Mouse (Mus musculus) neural tube, embryonic 15.5 days (tissue): ENCODE data around the gene Gpr162. TPM values are rescaled to one million over a fixed set of nuclear protein-coding genes. Genes with fewer than 3 reads are reported as not detected.
"Not testable (repeated sequence)": the region's sequence is repeated elsewhere in the genome, so short reads cannot be mapped to it uniquely, and the experiment has no call there.

Experiments
- ATAC-seq: fragments of 200-750 bp; cut with Nextera tagmentation; 2 replicates; pipeline ENCODE4 v1.8.0; 2017; ENCODE audit warnings: mild to moderate bottlenecking, moderate TSS enrichment, moderate library complexity; ENCODE audit not compliant: low FRiP score
- H3K27ac ChIP-seq: fragments of 300-500 bp; sonication (generic); replicated peaks from 2 replicates; pipeline ENCODE4 v1.5.1; 2015; ENCODE audit warnings: mild to moderate bottlenecking, inconsistent platforms
- H3K27me3 ChIP-seq: fragments of 300-500 bp; sonication (generic); replicated peaks from 2 replicates; pipeline ENCODE4 v1.6.1; 2015; ENCODE audit warnings: inconsistent platforms
- H3K36me3 ChIP-seq: fragments of 300-500 bp; sonication (generic); 2 replicates; pipeline ENCODE4 v1.6.1; 2015; ENCODE audit warnings: inconsistent platforms
- H3K4me1 ChIP-seq: fragments of 300-500 bp; sonication (generic); 2 replicates; pipeline ENCODE4 v1.6.1; 2015; ENCODE audit warnings: inconsistent platforms
- H3K4me2 ChIP-seq: fragments of 300-500 bp; sonication (generic); 2 replicates; pipeline ENCODE4 v1.6.1; 2015; ENCODE audit warnings: inconsistent platforms, mild to moderate bottlenecking, moderate library complexity
- H3K4me3 ChIP-seq: fragments of 300-500 bp; sonication (generic); replicated peaks from 2 replicates; pipeline ENCODE4 v1.5.1; 2015; ENCODE audit warnings: mild to moderate bottlenecking, inconsistent platforms
- H3K9ac ChIP-seq: fragments of 300-500 bp; sonication (generic); replicated peaks from 2 replicates; pipeline ENCODE4 v1.6.1; 2015; ENCODE audit warnings: mild to moderate bottlenecking, inconsistent platforms
- H3K9me3 ChIP-seq: fragments of 300-500 bp; sonication (generic); replicated peaks from 2 replicates; pipeline ENCODE4 v1.6.1; 2016; ENCODE audit warnings: inconsistent platforms
- WGBS: fragments of 180-500 bp; shearing (Covaris S2); methylation state at CpG from one replicate; pipeline ENCODE4 v1.1.7; 2015; ENCODE audit warnings: mixed read lengths; 5-methylcytosine and 5-hydroxymethylcytosine counted together
- polyA plus RNA-seq: library from polyadenylated mRNA; unstranded; fragments of >200 nt; fragmentation: Nextera tagmentation; extraction: Ambion mirVana; gene quantifications from 2 replicates; pipeline ENCODE4 v1.2.1, GENCODE M21; 2015

The Gpr162 gene
- polyA plus RNA-seq, 1 experiment from 2014 or later: 33.8 TPM

DNA sequence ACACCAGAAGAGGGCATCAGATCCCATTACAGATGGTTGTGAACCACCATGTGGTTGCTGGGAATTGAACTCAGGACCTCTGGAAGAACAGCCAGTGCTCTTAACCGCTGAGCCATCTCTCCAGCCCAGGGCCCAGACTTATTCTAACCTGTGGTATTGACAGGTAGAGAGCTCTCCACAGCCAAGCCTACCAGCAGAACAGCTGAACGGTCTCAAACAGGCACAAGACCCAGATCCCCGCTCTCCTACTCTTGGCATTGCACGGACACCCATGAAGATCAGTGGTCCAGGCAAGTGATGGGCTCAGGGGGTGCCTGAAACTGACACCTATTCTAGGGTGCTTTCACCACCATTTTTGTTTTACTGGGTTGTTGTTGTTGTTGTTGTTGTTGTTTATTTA lies 32.6 kb downstream of the Gpr162 start:
- not testable (repeated sequence) for ATAC-seq, H3K36me3 ChIP-seq, H3K27me3 ChIP-seq, H3K4me2 ChIP-seq, H3K27ac ChIP-seq, H3K4me3 ChIP-seq, H3K9me3 ChIP-seq, H3K9ac ChIP-seq
- WGBS: 94% methylated on average over 4 of the region's 4 CpGs
- H3K4me1 ChIP-seq: peaks cover 23% of the 10 kb centered on the region

DNA sequence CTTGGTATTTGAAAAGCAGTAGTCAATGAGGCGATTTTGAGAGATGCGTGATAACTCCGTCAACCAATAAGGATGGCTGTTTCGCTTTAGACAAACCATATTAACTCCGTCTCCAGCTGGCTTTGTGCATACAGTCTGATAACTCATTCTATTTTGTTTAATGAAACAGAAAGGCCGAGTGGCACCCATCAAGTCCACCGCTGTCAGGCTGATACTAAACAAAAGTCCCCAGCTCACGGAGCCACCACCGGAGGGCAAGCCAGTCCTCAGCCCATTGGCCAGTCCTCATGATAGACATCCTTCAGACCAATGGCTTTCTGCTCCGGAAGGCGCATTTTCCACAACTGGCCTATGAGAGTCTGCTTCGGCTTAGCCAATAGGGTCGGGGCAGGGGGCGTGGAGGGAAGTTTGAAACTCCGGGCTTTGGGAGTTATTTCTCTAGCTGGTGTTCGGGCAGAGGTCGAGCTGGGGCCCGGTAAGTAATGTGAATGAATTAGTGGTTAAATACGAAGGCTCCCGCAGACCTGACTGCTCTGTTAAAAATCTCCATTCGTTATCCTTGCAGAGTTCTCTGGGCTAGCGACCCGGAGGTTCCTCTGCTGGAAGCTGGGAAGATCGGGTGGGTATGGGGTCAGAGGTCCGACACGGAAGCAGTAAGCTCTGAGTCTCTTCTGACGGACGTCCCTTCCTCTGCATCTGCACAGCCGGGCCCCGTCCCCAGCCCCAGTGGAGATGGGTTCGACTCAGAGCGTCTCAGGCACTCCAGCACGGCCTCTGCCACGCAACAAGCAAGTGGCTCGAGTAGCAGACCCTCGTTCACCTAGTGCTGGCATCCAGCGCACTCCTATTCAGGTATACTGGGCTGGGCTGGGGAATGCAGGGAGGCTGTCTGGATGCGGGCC lies 33.7 kb downstream of the Gpr162 start:
- H3K4me2 ChIP-seq: peak overlapping the region; percentile 70
- H3K27me3 ChIP-seq: no peaks in the 10 kb centered on the region

DNA sequence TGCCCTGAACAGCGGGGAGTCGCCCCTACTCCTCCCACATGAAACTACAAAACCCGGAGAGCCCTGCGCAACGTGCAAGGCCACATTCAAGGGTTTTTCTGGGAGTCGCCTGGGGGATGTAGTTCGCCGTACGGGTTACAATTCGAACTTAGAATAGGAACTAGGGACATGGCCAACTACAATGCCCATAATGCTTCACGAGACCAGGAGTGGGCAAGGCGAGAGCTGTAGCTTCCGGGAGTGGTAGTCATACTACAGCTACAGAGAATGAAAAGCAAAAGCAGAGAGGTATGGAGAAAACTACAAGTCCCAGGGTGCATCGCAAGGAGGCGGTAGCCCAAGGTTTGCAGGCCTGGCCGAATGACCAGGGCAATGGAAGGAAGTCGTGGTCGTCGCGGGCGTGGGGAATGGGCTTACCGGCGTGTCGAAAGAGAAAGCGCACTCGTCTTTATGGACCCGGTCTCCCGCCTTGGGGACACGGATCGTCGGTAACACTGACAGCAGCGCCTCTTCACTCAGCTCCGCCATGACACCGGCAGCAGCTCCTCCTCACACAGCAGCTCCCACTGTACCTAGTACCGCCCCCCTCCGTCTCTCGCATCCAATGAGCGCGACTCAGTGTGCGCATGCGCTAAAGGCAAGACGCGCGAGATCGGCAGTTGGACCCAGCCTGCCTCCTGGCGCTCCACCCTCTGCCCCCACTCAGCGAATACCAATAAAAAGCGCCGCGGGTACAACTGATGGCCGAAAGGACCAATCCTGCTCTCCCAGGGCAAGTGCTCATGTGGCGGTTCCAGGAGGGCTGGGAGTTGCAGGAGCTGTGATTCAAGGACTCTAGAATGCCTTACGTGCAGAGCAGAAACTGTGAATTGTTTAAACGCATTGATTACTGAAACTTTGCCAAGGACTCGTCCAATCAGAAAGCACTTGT lies 34.6 kb downstream of the Gpr162 start, which contains the start of the genes Usp5 and Cdca3:
Gene Usp5 (minus strand): TSS at position 617 of the 931 bp plus-strand sequence.
Gene Cdca3 (plus strand): TSS at position 680 of the 931 bp plus-strand sequence.
- Histone ChIP-seq H3K9me3 (no peaks in the 10 kb centered on the region), H3K9ac (peak within 1 kb of the TSS; percentile 68), H3K4me3 (peak within 1 kb of the TSS; percentile 75), H3K36me3 (peaks cover 22% of the 10 kb centered on the region), H3K4me2 (peak within 1 kb of the TSS; percentile 90), H3K27me3 (no peaks in the 10 kb centered on the region), H3K27ac (peak within 1 kb of the TSS; percentile 90), H3K4me1 (peaks cover 23% of the 10 kb centered on the region)
- ATAC-seq: peak; percentile 93
- WGBS: under 1% methylated on average over 55 of the region's 55 CpGs

More for the DNA sequence above, 33.7 kb downstream of the Gpr162 start:
- 1% methylated on average over 38 of the region's 38 CpGs for WGBS
- Histone ChIP-seq H3K27ac (peak overlapping the region; percentile 90), H3K4me3 (peak overlapping the region; percentile 75), H3K36me3 (peaks cover 13% of the 10 kb centered on the region), H3K9ac (peak overlapping the region; percentile 65), H3K9me3 (no peaks in the 10 kb centered on the region), H3K4me1 (peaks cover 23% of the 10 kb centered on the region)
- ATAC-seq: peak; percentile 90

DNA sequence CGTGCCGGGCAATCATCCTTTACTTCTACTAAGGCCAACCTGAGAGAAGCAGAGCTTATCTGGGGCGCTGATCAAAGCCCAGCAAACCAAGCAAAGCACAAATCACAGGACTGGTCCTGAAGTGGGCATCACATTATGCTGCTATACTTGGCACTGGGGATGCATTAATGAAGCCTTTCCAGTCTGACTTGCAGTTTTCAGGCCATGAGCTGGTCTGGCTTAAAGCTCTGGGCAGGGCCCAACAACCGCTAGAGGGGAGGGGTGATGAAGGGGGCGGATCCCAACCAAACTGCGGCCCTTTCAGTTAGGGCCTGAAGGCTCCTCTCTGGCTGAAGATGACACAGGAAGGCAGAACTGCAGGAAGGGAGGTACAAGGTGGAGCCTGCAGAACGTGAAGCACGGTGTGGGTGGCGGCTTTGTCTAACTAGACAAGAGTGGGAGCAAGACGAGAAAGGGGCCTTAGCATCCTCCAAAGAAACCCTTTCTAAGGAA lies 35.6 kb downstream of the Gpr162 start:
- Histone ChIP-seq H3K9ac (peak overlapping the region; percentile 68), H3K36me3 (peaks cover 32% of the 10 kb centered on the region), H3K4me3 (peak overlapping the region; percentile 75), H3K27ac (peak overlapping the region; percentile 90), H3K9me3 (no peaks in the 10 kb centered on the region), H3K27me3 (no peaks in the 10 kb centered on the region), H3K4me1 (peaks cover 23% of the 10 kb centered on the region), H3K4me2 (peak overlapping the region; percentile 90)
- ATAC-seq: no peak
- WGBS: 21% methylated on average over 10 of the region's 10 CpGs

DNA sequence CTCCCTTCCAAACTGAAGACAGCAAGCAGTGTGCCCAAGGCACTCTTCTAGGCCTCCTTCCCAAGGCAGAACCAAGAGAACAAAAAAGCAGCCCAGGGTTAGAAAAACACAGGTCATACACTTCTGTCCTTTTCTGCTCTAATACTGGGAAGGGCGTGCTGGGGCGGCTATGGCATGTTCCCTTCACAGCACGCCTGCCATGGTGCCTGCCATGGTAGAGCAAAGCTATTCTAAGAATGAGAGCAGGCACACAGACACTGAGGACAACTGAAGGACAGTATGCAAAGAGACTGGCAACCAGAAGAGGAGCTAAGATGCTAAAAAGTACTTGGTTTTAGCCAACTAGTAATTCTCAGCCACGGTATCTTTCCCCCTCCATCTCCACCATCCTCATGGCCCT lies 41.7 kb downstream of the Gpr162 start:
- Histone ChIP-seq H3K4me1 (peaks cover under 1% of the 10 kb centered on the region; the same call in 1 of the 2 replicates), H3K9ac (no peak overlapping the region), H3K27me3 (no peaks in the 10 kb centered on the region), H3K27ac (no peak overlapping the region), H3K9me3 (no peaks in the 10 kb centered on the region), H3K36me3 (peaks cover 93% of the 10 kb centered on the region), H3K4me2 (no peak overlapping the region), H3K4me3 (no peak overlapping the region)
- 94% methylated on average over 4 of the region's 4 CpGs for WGBS
- no peak for ATAC-seq

DNA sequence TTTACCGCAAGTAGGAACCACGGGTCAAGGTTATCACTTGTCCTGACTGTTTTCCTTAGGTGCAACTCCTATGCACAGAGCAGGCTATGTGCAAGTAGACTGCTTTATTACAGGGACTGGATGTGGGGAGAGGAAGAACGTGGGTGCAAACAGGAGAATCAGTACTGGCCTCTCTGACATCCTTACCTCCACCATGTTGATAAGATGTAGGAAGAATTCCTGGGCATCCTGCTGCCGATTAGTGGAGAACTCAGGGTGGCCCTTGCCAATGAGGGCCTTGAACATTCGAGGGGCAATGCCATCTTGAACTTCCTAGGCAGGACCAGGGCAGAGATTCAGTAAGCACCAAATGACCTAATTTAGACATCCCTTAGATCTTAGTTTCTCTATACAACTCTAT lies 42.9 kb downstream of the Gpr162 start:
- Histone ChIP-seq H3K9ac (no peak overlapping the region), H3K4me1 (no peaks in the 10 kb centered on the region), H3K9me3 (no peaks in the 10 kb centered on the region), H3K27me3 (no peaks in the 10 kb centered on the region), H3K36me3 (peaks cover 100% of the 10 kb centered on the region), H3K27ac (no peak overlapping the region), H3K4me3 (no peak overlapping the region), H3K4me2 (no peak overlapping the region)
- ATAC-seq: no peak
- 96% methylated on average over 5 of the region's 5 CpGs for WGBS

DNA sequence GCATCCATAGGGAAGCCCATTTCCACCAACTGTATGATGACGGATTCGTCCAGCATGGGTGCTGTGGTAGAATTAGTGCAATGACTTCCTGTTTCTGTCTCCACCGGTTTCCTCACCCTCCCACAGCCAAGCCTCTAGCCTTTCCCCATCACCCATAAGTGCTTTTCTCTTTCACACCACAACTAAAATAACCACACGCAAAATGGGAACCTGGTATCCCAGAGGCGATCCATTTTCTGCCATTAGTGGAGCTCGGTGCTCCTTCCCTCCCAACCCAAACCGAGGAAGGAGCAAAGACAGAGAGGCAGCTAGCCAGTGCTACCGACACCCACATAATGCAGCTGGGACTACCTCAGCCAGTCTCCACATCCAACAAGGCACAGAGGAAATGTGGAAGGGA lies 45.8 kb downstream of the Gpr162 start:
- peaks cover 16% of the 10 kb centered on the region for H3K4me1 ChIP-seq
- H3K36me3 ChIP-seq: peaks cover 76% of the 10 kb centered on the region
- no peak for ATAC-seq
- H3K9me3 ChIP-seq: no peaks in the 10 kb centered on the region
- H3K9ac ChIP-seq: no peak overlapping the region
- no peaks in the 10 kb centered on the region for H3K27me3 ChIP-seq
- no peak overlapping the region for H3K4me3 ChIP-seq
- no peak overlapping the region for H3K27ac ChIP-seq
- no peak overlapping the region for H3K4me2 ChIP-seq
- 91% methylated on average over 8 of the region's 8 CpGs for WGBS

DNA sequence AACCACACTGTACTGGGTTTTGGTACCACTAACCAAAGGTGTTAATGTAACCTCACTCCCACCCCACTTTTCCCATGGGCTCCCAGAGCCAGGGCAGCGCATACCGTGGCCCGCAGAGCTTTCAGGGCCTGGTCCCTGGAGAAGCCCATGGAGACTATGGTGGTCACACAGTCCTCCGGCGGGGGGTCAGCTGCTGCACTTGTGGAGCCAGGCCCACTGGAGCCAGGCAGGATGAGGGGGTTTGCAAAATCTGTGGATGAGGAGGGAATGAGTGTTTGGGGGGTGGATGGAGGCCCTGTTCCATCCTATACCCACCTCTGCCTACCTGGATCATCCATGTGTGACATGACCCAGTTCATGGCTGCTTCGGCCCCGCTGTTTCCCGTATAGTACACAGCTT lies 46.2 kb downstream of the Gpr162 start:
- Histone ChIP-seq H3K9me3 (no peaks in the 10 kb centered on the region), H3K9ac (no peak overlapping the region), H3K36me3 (peaks cover 72% of the 10 kb centered on the region), H3K4me3 (no peak overlapping the region), H3K4me1 (peaks cover 20% of the 10 kb centered on the region), H3K4me2 (no peak overlapping the region), H3K27ac (no peak overlapping the region), H3K27me3 (no peaks in the 10 kb centered on the region)
- 96% methylated on average over 8 of the region's 8 CpGs for WGBS
- no peak for ATAC-seq

DNA sequence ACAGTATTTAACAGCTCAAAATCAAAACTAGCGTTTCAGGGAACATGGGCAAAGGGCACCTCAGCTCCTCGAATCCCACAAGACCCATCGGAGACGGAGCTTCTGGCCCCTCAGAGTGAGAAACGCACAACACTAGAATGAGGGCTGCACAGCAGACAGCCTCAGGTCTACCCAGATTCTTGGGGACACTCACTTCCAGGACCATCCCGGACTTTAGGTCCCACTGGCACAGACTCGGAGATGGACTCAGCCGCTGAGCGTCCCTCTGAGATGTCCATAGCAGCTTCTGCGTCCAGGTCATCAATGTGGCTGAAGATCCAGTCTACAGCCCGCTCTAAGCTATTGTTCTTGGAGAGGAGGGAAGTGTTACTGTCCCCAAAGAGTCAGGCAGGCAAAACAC lies 46.7 kb downstream of the Gpr162 start:
- no peak for ATAC-seq
- peaks cover 67% of the 10 kb centered on the region for H3K36me3 ChIP-seq
- 95% methylated on average over 11 of the region's 11 CpGs for WGBS

DNA sequence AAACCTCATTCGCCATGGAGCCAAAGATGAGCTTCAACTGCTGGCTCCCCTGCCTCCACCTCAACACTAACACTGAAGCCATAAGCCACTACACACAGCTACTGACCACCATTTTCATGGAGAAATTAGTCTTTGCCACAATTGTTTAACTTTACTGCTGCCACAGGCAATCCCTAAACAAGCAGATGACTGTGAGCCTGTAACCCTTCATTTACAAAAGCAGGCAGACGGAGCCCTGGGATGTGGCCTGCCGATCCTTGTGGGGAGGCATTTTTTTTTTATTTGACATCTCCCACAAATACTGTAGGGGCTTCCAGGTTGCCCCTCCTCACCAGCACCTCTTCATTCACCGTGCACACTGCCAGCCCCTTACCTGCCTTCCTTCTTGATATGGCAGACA lies 47.2 kb downstream of the Gpr162 start:
- WGBS: 95% methylated on average over 4 of the region's 4 CpGs
- peaks cover 65% of the 10 kb centered on the region for H3K36me3 ChIP-seq
- ATAC-seq: no peak

More for the DNA sequence above, 46.7 kb downstream of the Gpr162 start:
- Histone ChIP-seq H3K4me2 (no peak overlapping the region), H3K4me1 (peaks cover 24% of the 10 kb centered on the region), H3K9me3 (no peaks in the 10 kb centered on the region), H3K27me3 (no peaks in the 10 kb centered on the region), H3K9ac (no peak overlapping the region), H3K4me3 (no peak overlapping the region), H3K27ac (no peak overlapping the region)

More for the DNA sequence above, 47.2 kb downstream of the Gpr162 start:
- no peaks in the 10 kb centered on the region for H3K9me3 ChIP-seq
- H3K27ac ChIP-seq: no peak overlapping the region
- no peak overlapping the region for H3K4me3 ChIP-seq
- H3K9ac ChIP-seq: no peak overlapping the region
- H3K27me3 ChIP-seq: no peaks in the 10 kb centered on the region
- H3K4me2 ChIP-seq: no peak overlapping the region
- peaks cover 29% of the 10 kb centered on the region for H3K4me1 ChIP-seq
